Comparison of ENCODE assay signal across 18 mouse cellular contexts in the genomic region with DNA sequence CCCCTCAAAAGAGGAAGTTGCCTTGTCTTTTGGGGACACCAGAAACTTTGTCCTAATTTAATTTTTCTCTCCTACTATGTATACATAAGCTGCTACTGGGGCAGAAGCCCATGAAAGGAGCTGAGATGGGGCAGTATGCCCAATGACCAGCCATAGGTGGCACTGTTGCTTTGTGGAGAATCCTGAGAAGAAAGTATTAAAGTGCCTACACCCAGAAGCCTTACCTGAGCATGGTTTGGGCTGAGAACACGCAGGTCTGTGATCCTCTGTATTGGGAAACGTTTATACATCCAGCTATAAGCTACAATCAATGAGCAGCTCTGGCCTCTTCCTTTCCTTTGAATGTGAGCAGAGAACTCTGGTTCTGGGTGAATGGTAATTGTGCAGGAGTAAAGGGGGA.
DNase-seq lines count a peak whose midpoint lies in the region; ATAC-seq and TF ChIP-seq lines count a peak whose summit lies in the region.
"Had no signal": no experiment of that assay in that cellular context is flagged by ENCODE, and none has a peak within 500 bp of the region (broad histone marks: within the 10 kb centered on the region; RNA-seq: fewer than 3 reads in every experiment).

No protein-coding gene starts in this region.

- H3K9me3 ChIP-seq in forebrain, embryonic 14.5 days (replicated peaks; ENCODE audit: control insufficient read depth, low read length): no peaks in the 10 kb centered on the region
- no peaks in the 10 kb centered on the region for H3K9me3 ChIP-seq in forebrain, embryonic 10.5 days
- no peaks in the 10 kb centered on the region for H3K9me3 ChIP-seq in midbrain, embryonic 10.5 days (replicated peaks)
- H3K9me3 ChIP-seq: embryonic facial prominence, embryonic 15.5 days; forebrain, embryonic 12.5 days; heart, embryonic 15.5 days; neural tube, embryonic 13.5 days had no signal

- no peaks in the 10 kb centered on the region for H3K36me3 ChIP-seq in forebrain, embryonic 14.5 days (ENCODE audit: control insufficient read depth, insufficient read depth, low read length)
- H3K36me3 ChIP-seq in forebrain, embryonic 10.5 days (replicated peaks): no peaks in the 10 kb centered on the region
- H3K36me3 ChIP-seq in midbrain, embryonic 10.5 days: no peaks in the 10 kb centered on the region
- H3K36me3 ChIP-seq: embryonic facial prominence, embryonic 15.5 days; forebrain, embryonic 12.5 days; heart, embryonic 15.5 days; neural tube, embryonic 13.5 days had no signal

- ATAC-seq in forebrain, embryonic 14.5 days: no peak
- ATAC-seq in Patski: peak; percentile 84
- ATAC-seq in megakaryocyte, adult 5-6 weeks (ENCODE audit: poor library complexity, severe bottlenecking): no peak
- ATAC-seq: inflammation-experienced regulatory T-cells, adult 6 months had no signal

- H3K4me3 ChIP-seq in forebrain, embryonic 14.5 days (ENCODE audit: low read depth, low read length): no peak overlapping the region
- H3K4me3 ChIP-seq in forebrain, embryonic 10.5 days: no peak overlapping the region
- H3K4me3 ChIP-seq in midbrain, embryonic 10.5 days: no peak overlapping the region
- H3K4me3 ChIP-seq: embryonic facial prominence, embryonic 15.5 days; forebrain, embryonic 12.5 days; heart, embryonic 15.5 days; neural tube, embryonic 13.5 days had no signal

- in situ Hi-C loops in Patski (cut with MboI; ENCODE audit: low pct_unique_long_range_greater_than_20kb): loop anchor here (5.0 to 25.0 kb wide), 3 partner anchors 330 to 1028 kb away; no protein-coding TSS in a partner anchor

- no peaks in the 10 kb centered on the region for H3K27me3 ChIP-seq in forebrain, embryonic 14.5 days (replicated peaks; ENCODE audit: control insufficient read depth, insufficient read depth, low read length)
- H3K27me3 ChIP-seq in forebrain, embryonic 10.5 days (ENCODE audit: poor library complexity, severe bottlenecking): no peaks in the 10 kb centered on the region
- no peaks in the 10 kb centered on the region for H3K27me3 ChIP-seq in Patski
- no peaks in the 10 kb centered on the region for H3K27me3 ChIP-seq in midbrain, embryonic 10.5 days (ENCODE audit: low read depth, poor library complexity, severe bottlenecking)
- H3K27me3 ChIP-seq: embryonic facial prominence, embryonic 15.5 days; forebrain, embryonic 12.5 days; heart, embryonic 15.5 days; neural tube, embryonic 13.5 days had no signal

- POLR2A ChIA-PET in Patski (lab: Charles Lee): no interaction called here

- H3K9ac ChIP-seq in forebrain, embryonic 14.5 days (ENCODE audit: low read length): no peak overlapping the region
- H3K9ac ChIP-seq: embryonic facial prominence, embryonic 15.5 days; forebrain, embryonic 12.5 days; heart, embryonic 15.5 days; neural tube, embryonic 13.5 days had no signal

- no peak overlapping the region for H3K27ac ChIP-seq in forebrain, embryonic 14.5 days (ENCODE audit: low read depth, low read length)
- H3K27ac ChIP-seq in forebrain, embryonic 10.5 days: no peak overlapping the region
- H3K27ac ChIP-seq in midbrain, embryonic 10.5 days (replicated peaks): no peak overlapping the region
- H3K27ac ChIP-seq: embryonic facial prominence, embryonic 15.5 days; forebrain, embryonic 12.5 days; heart, embryonic 15.5 days; neural tube, embryonic 13.5 days had no signal

- TF ChIP-seq CTCF in Patski (IDR thresholded peaks at IDR 0.05): peak; percentile 78

- WGBS in forebrain, embryonic 14.5 days: 63% methylated on average over 2 of the region's 2 CpGs
- 61% methylated on average over 2 of the region's 2 CpGs for WGBS in forebrain, embryonic 10.5 days
- 56% methylated on average over 2 of the region's 2 CpGs for WGBS in midbrain, embryonic 10.5 days

- no peak overlapping the region for H3K4me2 ChIP-seq in forebrain, embryonic 14.5 days (ENCODE audit: low read length)
- H3K4me2 ChIP-seq: embryonic facial prominence, embryonic 15.5 days; forebrain, embryonic 12.5 days; heart, embryonic 15.5 days; midbrain, embryonic 11.5 days; neural tube, embryonic 13.5 days had no signal

- no peaks in the 10 kb centered on the region for H3K4me1 ChIP-seq in forebrain, embryonic 14.5 days (ENCODE audit: control insufficient read depth, insufficient read depth, low read length)
- no peaks in the 10 kb centered on the region for H3K4me1 ChIP-seq in forebrain, embryonic 10.5 days
- H3K4me1 ChIP-seq in midbrain, embryonic 10.5 days: no peaks in the 10 kb centered on the region
- H3K4me1 ChIP-seq: embryonic facial prominence, embryonic 15.5 days; forebrain, embryonic 12.5 days; heart, embryonic 15.5 days; neural tube, embryonic 13.5 days had no signal

- peak; percentile 7 for DNase-seq in forebrain, embryonic 14.5 days (ENCODE audit: low spot score)
- no peak for DNase-seq in forebrain, embryonic 10.5 days (ENCODE audit: extremely low spot score, low spot score)
- peak; percentile 24 for DNase-seq in kidney, adult 9 months
- DNase-seq in kidney, adult 18-20 months: no peak
- DNase-seq in Patski (ENCODE audit: low read depth, low spot score): no peak
- DNase-seq in kidney, postnatal 14 days: peak; percentile 9
- no peak for DNase-seq in midbrain, embryonic 10.5 days (ENCODE audit: low spot score)
- DNase-seq: cerebellum, adult 8-10 months; lung, postnatal 36 days; right cerebral cortex, postnatal 25 days; thymus, postnatal 36 days had no signal

- CTCF ChIA-PET in Patski (lab: Charles Lee): interaction anchor here (1.2 to 1.5 kb wide), 2 partner anchors 12 to 722 kb away, joined by 3 read pairs; no protein-coding TSS in a partner anchor

Comparison
In these comparisons a context has a peak if more than half of its experiments do, and no peak if none do; other contexts are left out.
1. DNase-seq: peak in forebrain, embryonic 14.5 days (single experiment), kidney, adult 9 months (single experiment) and kidney, postnatal 14 days (single experiment); none in forebrain, embryonic 10.5 days (single experiment), kidney, adult 18-20 months (single experiment), Patski (single experiment) and midbrain, embryonic 10.5 days (single experiment).